Mouse (Mus musculus): ENCODE results near the gene Prkch. TPM values are rescaled to one million over a fixed set of nuclear protein-coding genes. Genes with fewer than 3 reads are reported as not detected.
A peak's percentile ranks its signal among the peaks of the same experiment; 100 is the strongest.
"Not testable (repeated sequence)": the region's sequence is repeated elsewhere in the genome, so short reads cannot be mapped to it uniquely, and the experiment has no call there.

Prkch gene
- total RNA-seq (2021): 10 to 100 TPM; 11.2 to 16.3 TPM
- long read RNA-seq, experiment 1, transcript Prkch-201 (14 exons, 3,545 nt): major isoform, 19 of 22 reads
- long read RNA-seq, experiment 1, partial matches to known transcripts: 2 of 22 reads
- long read RNA-seq, experiment 1, other reads (novel, unspliced or antisense): 0 of 22 reads
- long read RNA-seq, experiment 2, partial matches to known transcripts: 0 of 4 reads
- long read RNA-seq, experiment 2, other reads (novel, unspliced or antisense): 1 of 4 reads

DNA sequence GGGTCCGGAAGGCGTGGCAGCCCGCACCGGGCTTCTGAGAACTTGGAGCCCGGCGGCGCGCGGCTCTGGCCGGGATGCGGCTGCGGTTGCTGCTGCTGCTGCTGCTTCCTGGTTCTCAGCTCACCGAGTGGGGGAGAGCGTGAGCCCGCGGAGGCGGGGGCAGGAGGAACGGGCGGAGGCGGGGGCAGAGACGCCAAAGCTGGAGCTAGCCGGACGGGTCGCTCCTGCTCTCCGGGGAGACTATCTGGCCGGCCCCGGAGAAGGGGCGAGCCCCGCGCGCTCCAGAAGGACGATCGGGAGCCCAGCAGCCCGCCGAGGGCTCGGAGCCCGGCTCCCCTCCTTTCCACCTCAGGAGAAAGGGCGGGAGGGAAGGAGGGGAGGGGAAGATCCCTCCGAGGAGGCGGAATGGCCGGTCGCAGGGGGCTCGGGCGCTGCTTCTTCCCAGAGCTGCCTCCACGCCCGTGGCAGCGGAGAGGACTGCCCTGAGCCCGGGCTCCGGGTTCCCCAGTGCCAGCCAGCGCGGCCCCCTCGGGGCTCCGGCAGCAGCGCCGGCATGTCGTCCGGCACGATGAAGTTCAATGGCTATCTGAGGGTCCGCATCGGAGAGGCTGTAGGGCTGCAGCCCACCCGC, at the start of gene Prkch:
Gene Prkch (plus strand): TSS at position 187 of the 631 bp plus-strand sequence.
- DNase-seq: peak; percentile 87 to 89

DNA sequence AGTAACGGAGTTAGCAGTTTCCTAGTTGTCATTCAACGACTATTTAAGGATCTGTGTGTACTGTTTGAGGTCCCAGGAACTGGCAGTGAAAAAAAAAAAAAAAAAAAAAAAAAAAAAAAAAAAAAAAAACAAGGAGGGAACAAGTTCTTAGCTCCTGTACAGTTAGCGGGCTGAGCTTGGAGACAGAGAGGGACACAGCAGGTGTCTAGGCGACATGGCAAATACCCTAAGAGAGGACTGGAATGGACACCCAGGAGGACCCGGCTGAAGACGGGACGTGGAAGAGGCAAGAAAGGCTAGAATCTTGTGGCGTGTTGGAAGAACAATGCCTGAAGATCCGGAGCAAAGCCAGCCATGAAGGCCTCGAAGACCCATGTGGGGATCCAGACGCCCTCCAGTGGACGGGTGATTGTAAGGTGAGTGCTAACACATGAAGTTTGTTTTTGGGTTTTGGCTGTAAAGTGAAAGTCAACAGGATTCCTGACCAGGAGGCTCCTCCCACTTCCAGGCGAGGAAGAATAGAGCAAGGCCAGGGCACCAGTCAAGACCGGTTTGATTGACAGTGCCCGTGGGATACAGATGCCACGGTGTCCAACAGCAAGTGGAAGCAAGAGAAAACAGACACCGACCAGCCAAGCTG, 47.0 kb upstream of the Prkch start:
- peak; percentile 37 to 55 for DNase-seq

GRCm38 (mm10) chr12:73538139-73538508, 46.5 kb upstream of the Prkch start:
- not testable (repeated sequence) for DNase-seq

DNA sequence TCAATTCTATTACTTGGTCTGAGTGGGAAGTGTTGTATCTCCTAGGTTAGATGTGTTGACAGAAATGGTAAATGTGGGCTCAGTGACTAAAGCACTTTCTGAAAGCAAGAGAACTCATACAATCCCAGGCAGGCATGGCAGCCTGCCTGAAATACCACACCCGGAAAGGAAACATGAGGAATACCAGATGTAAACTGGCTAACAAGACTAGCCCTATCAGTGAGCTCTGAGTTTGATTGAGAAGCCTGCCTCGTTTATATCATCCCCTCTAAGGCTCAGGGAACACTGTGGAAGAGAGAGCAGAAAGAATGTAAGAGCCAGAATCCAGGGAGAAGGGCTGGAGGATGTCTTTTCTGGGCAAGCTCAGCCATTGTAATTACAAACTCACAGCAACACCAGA, 45.4 kb upstream of the Prkch start:
- DNase-seq: no peak

GRCm38 (mm10) chr12:73540402-73540801, 44.2 kb upstream of the Prkch start:
- DNase-seq: no peak

DNA sequence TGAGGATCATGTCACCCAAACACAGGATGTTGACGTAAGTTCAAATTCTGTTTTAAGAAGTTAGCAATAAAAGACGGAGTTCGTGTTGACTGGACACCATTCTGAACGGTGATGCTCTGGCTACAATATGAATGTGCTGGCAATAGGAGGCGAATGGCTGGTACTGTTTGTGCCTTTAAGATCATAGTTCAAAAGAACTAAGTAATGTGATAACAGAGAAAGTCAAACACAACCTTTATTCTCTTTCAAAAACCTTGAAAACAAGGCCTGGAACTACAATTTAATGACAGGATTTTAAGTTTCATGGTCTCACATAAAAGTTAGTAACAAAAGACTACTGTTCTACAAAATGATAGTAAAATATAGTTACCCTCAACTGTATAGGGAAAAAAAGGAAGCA, 41.4 kb upstream of the Prkch start:
- no peak for DNase-seq

GRCm38 (mm10) chr12:73544736-73545671, 39.6 kb upstream of the Prkch start:
- DNase-seq: no peak

DNA sequence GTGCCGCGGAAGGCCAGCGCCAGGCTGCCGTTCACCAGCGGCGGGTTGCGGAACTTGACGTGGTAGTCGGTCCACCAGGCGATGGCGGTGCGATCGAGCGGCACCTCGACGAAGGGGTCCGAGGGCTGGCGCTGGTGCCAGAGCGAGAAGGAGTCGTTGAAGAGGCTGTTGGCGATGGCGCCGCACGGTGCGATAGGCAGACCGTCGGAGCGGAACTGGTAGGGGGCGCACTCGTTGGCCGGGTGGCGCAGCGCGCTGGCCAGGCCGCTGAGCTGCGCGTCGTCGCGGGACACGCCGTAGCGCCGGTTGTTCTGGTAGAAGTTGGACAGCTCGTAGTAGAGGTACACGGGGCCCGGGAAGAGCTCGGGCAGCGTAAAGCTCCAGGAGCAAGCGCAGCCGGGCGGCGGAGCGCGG, 38.9 kb upstream of the Prkch start:
- DNase-seq: peak; percentile 38 to 60

DNA sequence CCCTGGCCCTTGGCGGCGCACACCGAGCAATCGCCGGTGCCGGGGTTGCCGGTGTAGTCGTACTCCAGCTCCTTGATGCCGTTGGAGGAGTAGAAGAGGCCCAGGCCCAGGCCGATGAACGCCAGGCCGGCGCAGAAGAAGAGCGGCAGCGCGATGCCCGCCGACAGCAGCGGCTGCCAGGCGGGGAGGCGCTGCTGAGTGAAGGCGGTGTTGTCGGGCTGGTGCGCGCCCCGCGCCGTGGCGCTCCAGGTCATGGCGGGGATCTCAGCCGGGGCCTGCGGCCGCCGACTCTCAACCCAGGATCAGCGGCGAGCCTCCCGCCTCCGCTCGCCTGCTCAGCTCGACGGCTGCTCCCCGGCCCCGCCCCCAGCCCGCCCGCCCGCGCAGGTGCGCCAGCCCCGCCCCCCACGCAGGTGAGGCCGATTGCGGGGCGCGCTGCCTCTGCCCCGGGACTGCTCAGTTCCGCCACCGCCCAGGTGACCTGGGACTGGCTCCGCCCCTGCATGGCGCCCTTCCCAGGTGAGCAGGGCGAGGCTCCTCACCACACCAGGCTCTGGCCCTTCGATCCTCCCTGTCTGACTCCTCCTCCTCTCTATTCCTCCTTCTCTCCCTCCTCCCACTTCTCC, 38.4 kb upstream of the Prkch start, which contains the start of gene Tmem30b:
Gene Tmem30b (minus strand): TSS at position 307 of the 626 bp plus-strand sequence.
- DNase-seq: peak; percentile 3 to 15

DNA sequence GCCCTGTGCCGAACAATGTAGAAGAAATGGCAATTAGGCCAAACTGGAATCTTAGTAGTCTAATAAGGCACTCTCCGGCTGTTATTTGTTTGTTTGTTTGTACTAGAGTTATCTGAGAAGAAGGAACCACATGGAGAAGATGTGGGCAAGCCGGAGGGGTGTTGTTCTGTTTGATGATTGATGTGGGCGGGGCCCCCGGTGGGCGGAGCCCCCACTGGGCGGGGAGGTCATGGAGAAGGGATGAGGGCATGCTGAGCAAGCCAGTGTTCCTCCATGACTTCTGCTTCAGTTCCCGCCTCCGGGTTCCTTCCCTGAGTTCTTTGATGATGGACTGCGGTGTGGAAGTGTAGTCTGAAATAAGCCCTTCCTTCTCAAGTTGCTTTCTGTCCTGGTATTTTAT, 37.0 kb upstream of the Prkch start:
- no peak for DNase-seq

- no peak for DNase-seq
Measured at GRCm38 (mm10) chr12:73548259-73548658, 36.3 kb upstream of the Prkch start.

DNA sequence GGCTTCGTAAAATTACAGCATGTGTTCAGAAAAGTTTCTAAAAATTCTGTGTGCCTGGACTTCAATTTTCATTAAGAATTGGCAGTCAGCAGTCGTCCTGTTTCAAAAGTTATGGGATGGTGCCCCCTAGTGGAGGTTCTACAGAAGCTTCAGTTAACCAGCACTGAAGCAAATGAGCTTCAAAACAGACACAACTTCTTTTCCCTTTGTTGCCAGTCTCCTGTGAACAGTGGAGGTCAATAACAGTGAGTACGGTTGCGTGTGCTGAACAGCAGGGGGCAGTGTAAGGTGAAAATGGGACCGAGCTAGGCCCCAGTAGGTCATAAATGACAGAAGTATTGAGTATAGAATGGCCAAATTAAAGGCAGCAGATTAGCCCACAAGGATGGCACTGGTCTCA, 30.4 kb upstream of the Prkch start:
- DNase-seq: peak; percentile 57 to 82

DNA sequence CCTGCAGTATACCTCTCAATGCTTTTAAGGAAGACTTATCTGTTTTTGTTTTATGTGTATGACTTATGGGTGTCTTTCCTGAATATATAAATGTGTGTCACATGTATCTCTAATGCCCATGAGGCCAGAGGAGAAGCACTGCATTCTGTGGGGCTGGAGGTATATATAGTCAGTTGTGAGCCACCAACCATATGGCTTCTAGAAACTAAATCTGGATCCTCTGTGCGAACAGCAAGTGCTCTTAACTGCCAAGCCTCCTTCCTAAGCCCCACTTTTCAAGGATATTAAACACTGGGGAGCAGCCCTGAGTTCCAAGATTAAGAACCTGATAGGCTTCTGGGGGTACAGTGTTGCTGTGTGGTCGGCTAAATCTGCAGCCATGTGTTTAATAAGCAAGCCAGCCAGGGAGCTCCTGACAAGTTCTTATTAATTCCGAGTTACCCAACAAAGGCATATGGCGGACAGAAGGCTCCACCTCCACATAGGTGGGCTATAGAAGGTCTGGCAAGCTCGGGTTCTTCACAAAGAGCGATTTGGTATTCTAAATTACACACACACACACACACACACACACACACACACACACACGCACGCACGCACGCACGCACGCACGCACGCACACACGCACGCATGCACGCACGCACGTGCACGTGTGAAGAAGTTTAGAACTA, 25.9 kb upstream of the Prkch start:
- no peak for DNase-seq

DNA sequence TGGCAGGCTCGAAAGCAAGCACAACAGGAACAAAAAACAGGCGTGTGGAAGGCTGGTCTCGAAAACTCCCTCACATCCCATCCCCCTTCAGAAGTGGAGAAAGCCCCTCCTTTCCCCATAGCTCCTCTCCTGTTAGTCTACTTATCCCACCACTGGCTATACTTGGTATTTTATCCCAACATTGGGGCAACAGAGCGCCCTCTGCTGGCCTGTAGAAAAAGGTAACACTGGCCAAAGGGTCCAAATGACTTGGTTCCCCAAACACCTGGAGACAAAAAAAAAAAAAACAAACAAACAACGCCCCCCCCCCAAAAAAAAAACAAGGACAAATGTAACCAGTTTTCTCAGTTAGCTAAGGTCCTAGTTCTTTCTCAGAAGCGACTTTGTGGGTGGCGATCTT, 24.5 kb upstream of the Prkch start:
- DNase-seq: peak in 1 of 2 experiments; percentile 29

DNA sequence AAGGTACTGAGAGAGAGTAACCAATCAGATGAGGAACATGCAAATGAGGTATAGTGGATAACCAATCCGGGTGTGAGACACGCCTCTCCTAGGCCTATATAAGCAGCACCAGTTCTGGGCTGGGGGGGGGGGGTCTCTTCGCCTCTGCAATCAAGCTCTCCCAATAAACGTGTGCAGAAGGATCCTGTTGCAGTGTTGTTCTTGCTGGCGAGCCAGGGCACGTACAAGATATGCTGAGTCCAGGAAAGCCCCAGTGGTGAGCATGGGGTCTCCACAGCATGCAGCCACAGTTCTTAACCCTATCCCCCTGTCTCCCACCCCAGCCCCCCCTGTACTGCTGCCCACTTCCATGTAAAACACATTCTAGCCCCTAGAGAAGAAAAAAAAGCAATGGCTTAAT, 21.5 kb upstream of the Prkch start:
- DNase-seq: not testable (repeated sequence)

GRCm38 (mm10) chr12:73564176-73564575, 20.4 kb upstream of the Prkch start:
- DNase-seq: no peak

DNA sequence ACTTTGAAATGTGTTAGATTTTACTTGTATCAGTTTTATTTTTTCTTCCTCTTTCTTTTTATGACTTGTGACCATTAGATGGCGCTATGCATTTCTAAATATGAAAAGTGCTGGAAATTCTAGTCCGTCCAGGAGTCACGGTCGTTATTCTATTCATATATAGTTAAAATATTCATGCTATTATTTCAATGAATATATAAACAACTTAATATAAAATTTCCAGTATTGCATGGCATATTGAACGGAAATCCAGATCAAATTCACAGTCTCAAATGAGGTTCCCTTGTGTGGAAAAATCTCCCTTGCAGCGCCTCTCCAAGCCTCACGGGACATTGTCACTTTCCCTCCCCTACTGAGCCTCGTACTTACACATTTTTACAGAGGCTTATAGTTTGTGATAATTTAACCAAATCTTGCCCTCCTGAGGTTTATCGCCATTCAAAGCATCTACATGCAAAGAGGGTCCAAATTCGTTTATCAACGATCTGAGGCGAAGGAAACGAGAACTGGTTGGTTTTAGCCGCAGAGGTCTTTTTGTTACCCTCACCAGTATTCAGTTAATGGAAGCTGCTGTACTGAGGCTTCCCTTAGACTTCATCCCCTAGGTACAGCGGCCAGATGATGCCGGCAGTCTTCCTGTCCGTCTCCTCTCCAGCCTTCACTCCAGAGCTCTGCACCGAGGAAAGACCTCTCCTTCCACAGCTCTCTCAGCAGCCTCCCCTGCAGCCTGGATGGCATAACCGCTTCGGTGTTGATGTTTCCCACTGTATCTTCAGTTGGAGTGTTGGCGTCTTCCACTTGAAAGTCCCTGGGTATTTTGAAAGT, 19.6 kb upstream of the Prkch start:
- no peak for DNase-seq

DNA sequence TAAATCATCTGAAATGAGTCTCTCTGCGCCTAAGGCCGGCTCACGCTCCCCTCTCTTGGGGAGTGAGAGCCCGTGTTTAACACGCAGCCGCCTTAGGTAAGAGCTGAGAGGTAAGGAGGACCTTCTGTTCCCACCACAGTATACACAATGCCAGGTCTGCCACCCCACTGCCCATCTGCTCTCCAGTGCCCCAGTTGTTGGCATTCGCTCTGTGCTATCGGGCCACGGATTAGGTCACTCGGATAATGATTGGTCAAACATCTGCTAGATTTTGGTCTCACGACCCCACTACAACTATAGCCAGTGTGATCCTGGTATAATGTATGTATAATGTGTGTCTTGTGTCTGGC, 19.0 kb upstream of the Prkch start:
- DNase-seq: no peak

- DNase-seq: peak in 1 of 2 experiments; percentile 13
Measured at GRCm38 (mm10) chr12:73574632-73575031, 10.0 kb upstream of the Prkch start.

- no peak for DNase-seq
Measured at GRCm38 (mm10) chr12:73578141-73578540, 6.5 kb upstream of the Prkch start.
